Mouse (Mus musculus): Measurements from ENCODE around the gene Aagab. TPM values are rescaled to one million over a fixed set of nuclear protein-coding genes. Genes with fewer than 3 reads are reported as not detected.

The Aagab gene
- polyA plus RNA-seq, 1 experiment from 2014 or later: 55.4 TPM

DNA sequence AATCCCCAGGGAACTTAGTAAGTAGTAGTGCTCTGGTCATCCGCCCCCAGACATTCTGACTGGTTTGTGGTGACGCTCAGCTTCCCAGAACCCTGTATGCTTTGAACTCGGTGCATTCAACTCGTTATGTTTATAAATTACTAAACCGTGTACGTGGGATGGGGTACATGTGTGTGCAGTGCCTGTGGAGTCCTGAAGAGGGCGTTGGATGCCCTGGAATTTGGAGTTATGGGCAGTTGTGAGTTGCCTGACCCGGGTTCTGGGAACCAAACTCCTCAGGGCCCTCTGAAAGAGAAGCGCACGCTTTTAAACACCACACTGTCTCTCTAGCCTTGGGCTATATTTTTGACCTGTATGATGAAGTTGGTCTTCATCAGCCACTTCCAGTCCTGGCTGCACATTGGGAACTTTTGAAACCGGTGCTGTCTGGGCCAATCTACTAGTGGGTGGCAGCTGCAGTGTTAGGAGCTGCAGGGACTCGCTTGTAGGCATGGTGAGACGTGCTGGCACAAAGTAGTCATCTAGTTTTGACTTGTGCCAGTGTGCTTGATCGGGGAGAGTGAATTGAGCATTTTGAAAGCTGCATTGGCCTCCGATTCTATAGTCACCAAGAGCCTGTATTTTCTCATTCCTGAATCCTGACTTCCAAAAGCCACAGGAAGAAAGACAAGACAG, 21.6 kb downstream of the Aagab start:
- 80% methylated on average over 15 of the region's 15 CpGs for WGBS
- no peak overlapping the region for H3K9ac ChIP-seq (ENCODE audit: low read depth, low read length)
- no peak overlapping the region for H3K4me3 ChIP-seq (ENCODE audit: low read depth, low read length)
- no peaks in the 10 kb centered on the region for H3K4me1 ChIP-seq (replicated peaks; ENCODE audit: control insufficient read depth, insufficient read depth, low read length)
- no peaks in the 10 kb centered on the region for H3K36me3 ChIP-seq (ENCODE audit: control insufficient read depth, insufficient read depth, low read length)
- H3K27ac ChIP-seq (ENCODE audit: low read depth, low read length): no peak overlapping the region
- H3K4me2 ChIP-seq (replicated peaks; ENCODE audit: low read depth, low read length): no peak overlapping the region
- no peak for DNase-seq (ENCODE audit: low spot score)
- ATAC-seq (ENCODE audit: low FRiP score): no peak
- H3K27me3 ChIP-seq (ENCODE audit: control insufficient read depth, insufficient read depth, low read length): no peaks in the 10 kb centered on the region
- no peaks in the 10 kb centered on the region for H3K9me3 ChIP-seq (ENCODE audit: control insufficient read depth, low read length)

DNA sequence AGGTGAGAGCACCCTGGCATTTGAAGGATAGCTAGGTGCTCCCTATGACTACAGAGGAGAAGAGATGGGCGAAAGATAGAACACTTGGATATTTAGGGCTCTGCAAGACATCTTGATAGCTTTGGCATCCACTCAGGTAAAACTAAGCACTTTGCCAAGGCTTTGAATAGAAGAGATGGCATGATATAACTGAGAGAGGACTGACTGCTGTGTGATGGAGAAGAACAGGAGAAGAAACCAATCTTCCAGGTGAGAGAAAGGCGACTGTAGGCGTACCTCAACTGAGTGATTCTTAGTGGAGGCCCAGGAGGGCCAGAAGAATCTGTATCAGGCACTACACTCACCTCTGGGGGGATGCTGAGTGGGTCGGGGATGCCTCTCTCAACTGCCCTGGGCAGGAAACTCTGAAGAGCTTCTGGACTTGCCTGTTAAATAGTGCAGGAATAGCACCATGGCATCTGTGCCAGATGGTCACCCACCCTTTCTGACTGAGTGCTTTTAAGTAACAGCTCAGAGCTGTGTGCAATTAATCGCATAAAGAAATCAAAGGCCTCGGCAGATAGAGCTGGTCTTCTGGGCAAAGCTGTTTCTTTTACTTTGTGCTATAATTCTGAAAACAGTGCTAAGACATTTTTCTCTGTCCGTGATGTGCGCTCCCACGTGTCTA, 22.8 kb downstream of the Aagab start:
- H3K9me3 ChIP-seq (ENCODE audit: control insufficient read depth, low read length): no peaks in the 10 kb centered on the region
- WGBS: 92% methylated on average over 9 of the region's 9 CpGs
- H3K4me2 ChIP-seq (replicated peaks; ENCODE audit: low read depth, low read length): no peak overlapping the region
- no peaks in the 10 kb centered on the region for H3K27me3 ChIP-seq (ENCODE audit: control insufficient read depth, insufficient read depth, low read length)
- no peak overlapping the region for H3K27ac ChIP-seq (ENCODE audit: low read depth, low read length)
- no peaks in the 10 kb centered on the region for H3K4me1 ChIP-seq (replicated peaks; ENCODE audit: control insufficient read depth, insufficient read depth, low read length)
- no peak for ATAC-seq (ENCODE audit: low FRiP score)
- no peak overlapping the region for H3K4me3 ChIP-seq (ENCODE audit: low read depth, low read length)
- no peak for DNase-seq (ENCODE audit: low spot score)
- no peaks in the 10 kb centered on the region for H3K36me3 ChIP-seq (ENCODE audit: control insufficient read depth, insufficient read depth, low read length)
- no peak overlapping the region for H3K9ac ChIP-seq (ENCODE audit: low read depth, low read length)

DNA sequence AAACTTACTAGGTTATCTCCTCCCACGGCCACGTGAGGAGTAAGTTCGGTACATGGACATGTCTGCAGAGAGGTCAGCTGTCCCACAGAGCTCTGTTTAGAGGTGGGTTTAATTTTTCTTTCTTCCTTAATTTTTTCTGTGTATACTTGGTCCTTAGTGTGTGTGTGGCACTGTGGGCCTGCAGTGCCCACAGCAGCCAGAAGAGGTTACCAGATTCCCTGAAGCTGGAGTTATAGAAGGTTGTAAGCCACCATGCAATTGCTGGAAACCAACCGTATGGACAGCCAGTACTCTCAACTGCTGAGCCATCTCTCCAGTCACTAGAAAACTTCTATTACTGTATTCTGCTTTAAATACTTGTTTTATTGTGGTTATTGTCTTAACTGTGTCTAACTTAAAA, 29.6 kb downstream of the Aagab start:
- no peak overlapping the region for H3K4me2 ChIP-seq (replicated peaks; ENCODE audit: low read depth, low read length)
- H3K27ac ChIP-seq (ENCODE audit: low read depth, low read length): no peak overlapping the region
- H3K9ac ChIP-seq (ENCODE audit: low read depth, low read length): no peak overlapping the region
- no peaks in the 10 kb centered on the region for H3K27me3 ChIP-seq (ENCODE audit: control insufficient read depth, insufficient read depth, low read length)
- WGBS: 74% methylated on average over 4 of the region's 4 CpGs
- H3K9me3 ChIP-seq (ENCODE audit: control insufficient read depth, low read length): no peaks in the 10 kb centered on the region
- no peaks in the 10 kb centered on the region for H3K36me3 ChIP-seq (ENCODE audit: control insufficient read depth, insufficient read depth, low read length)
- ATAC-seq (ENCODE audit: low FRiP score) (no peak), DNase-seq (ENCODE audit: low spot score) (no peak)
- H3K4me1 ChIP-seq (replicated peaks; ENCODE audit: control insufficient read depth, insufficient read depth, low read length): no peaks in the 10 kb centered on the region
- no peak overlapping the region for H3K4me3 ChIP-seq (ENCODE audit: low read depth, low read length)

DNA sequence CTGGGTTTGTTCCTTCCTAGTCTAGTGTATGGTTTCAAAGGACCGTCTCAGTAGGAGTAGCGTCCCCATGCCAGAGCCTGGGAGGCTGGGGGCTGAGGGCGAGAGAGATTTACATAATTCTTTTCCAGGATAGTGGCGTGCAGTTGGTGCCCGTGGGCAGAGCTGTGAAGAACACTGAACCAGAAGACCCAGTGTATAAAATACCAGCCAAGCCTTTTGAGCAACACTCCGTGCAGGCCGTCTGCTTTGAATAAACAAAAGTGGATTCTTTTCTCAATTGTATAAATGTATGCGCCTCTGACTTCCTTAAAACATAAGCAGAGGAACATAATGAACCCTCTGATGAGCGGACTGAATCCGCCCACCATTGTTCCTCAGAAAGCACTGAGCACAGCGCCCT, 30.5 kb downstream of the Aagab start:
- DNase-seq (ENCODE audit: low spot score) (no peak), ATAC-seq (ENCODE audit: low FRiP score) (no peak)
- no peak overlapping the region for H3K4me2 ChIP-seq (replicated peaks; ENCODE audit: low read depth, low read length)
- H3K4me1 ChIP-seq (replicated peaks; ENCODE audit: control insufficient read depth, insufficient read depth, low read length): no peaks in the 10 kb centered on the region
- H3K9ac ChIP-seq (ENCODE audit: low read depth, low read length): no peak overlapping the region
- no peak overlapping the region for H3K4me3 ChIP-seq (ENCODE audit: low read depth, low read length)
- H3K27me3 ChIP-seq (ENCODE audit: control insufficient read depth, insufficient read depth, low read length): no peaks in the 10 kb centered on the region
- 49% methylated on average over 11 of the region's 11 CpGs for WGBS
- 0 out of 2 replicates have a peak, but pooled peaks cover 3% of the 10 kb centered on the region for H3K36me3 ChIP-seq (ENCODE audit: control insufficient read depth, insufficient read depth, low read length)
- H3K9me3 ChIP-seq (ENCODE audit: control insufficient read depth, low read length): no peaks in the 10 kb centered on the region
- H3K27ac ChIP-seq (ENCODE audit: low read depth, low read length): no peak overlapping the region

DNA sequence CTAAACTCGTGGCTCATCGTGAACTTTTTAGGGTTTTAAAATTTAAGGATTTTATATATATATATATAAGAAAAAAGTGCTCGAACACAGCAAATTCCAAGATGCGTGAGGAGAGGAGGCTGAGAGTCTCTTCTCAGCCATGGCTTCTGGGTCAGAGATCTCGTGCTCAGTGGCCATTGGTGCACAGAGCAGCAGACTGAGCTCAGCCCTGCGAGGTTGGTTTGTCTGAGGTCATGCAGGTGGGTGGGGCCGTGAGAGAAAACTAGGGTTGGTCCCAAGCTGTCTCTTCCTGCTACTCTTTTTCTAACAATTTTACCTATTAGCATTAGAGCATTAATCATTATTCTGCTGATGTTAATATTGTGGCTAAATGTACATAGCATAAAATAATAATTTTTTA, 30.9 kb downstream of the Aagab start:
- Histone ChIP-seq H3K9me3 (ENCODE audit: control insufficient read depth, low read length) (no peaks in the 10 kb centered on the region), H3K4me1 (replicated peaks; ENCODE audit: control insufficient read depth, insufficient read depth, low read length) (no peaks in the 10 kb centered on the region), H3K9ac (ENCODE audit: low read depth, low read length) (no peak overlapping the region), H3K36me3 (ENCODE audit: control insufficient read depth, insufficient read depth, low read length) (0 out of 2 replicates have a peak, but pooled peaks cover 3% of the 10 kb centered on the region), H3K4me3 (ENCODE audit: low read depth, low read length) (no peak overlapping the region), H3K27me3 (ENCODE audit: control insufficient read depth, insufficient read depth, low read length) (no peaks in the 10 kb centered on the region), H3K27ac (ENCODE audit: low read depth, low read length) (no peak overlapping the region), H3K4me2 (replicated peaks; ENCODE audit: low read depth, low read length) (no peak overlapping the region)
- no peak for ATAC-seq (ENCODE audit: low FRiP score)
- no peak for DNase-seq (ENCODE audit: low spot score)
- 50% methylated on average over 7 of the region's 7 CpGs for WGBS

DNA sequence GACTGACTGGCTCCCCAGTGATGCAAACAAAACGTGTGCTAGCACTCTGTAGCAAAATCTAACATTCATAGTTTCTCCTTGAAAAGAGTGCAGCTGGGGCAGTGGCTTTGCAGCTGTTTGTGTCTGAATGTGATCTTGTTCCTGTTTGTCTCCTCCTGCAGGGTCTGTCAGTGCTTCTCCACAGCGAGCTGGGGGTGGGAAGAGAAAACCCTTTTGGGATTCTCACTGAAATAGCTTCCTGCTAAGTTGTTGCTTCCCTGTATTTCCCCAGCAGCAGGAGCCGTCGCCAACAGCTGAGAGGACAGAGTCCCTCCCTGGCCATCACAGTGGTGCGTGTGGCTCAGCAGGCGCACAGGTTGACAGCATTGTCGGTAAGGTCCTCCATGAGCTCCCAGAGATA, 33.7 kb downstream of the Aagab start:
- DNase-seq (ENCODE audit: low spot score) (no peak), ATAC-seq (ENCODE audit: low FRiP score) (no peak)
- H3K4me1 ChIP-seq (replicated peaks; ENCODE audit: control insufficient read depth, insufficient read depth, low read length): no peaks in the 10 kb centered on the region
- H3K27ac ChIP-seq (ENCODE audit: low read depth, low read length): no peak overlapping the region
- H3K4me3 ChIP-seq (ENCODE audit: low read depth, low read length): no peak overlapping the region
- WGBS: 58% methylated on average over 7 of the region's 7 CpGs
- 0 out of 2 replicates have a peak, but pooled peaks cover 3% of the 10 kb centered on the region for H3K36me3 ChIP-seq (ENCODE audit: control insufficient read depth, insufficient read depth, low read length)
- no peak overlapping the region for H3K9ac ChIP-seq (ENCODE audit: low read depth, low read length)
- no peaks in the 10 kb centered on the region for H3K9me3 ChIP-seq (ENCODE audit: control insufficient read depth, low read length)
- H3K4me2 ChIP-seq (replicated peaks; ENCODE audit: low read depth, low read length): no peak overlapping the region
- no peaks in the 10 kb centered on the region for H3K27me3 ChIP-seq (ENCODE audit: control insufficient read depth, insufficient read depth, low read length)

GRCm38 (mm10) chr9:63641983-63642646, 39.7 kb downstream of the Aagab start:
- ATAC-seq (ENCODE audit: low FRiP score): no peak
- 91% methylated on average over 4 of the region's 4 CpGs for WGBS
- no peak for DNase-seq (ENCODE audit: low spot score)
- H3K9ac ChIP-seq (ENCODE audit: low read depth, low read length): no peak overlapping the region
- H3K4me1 ChIP-seq (replicated peaks; ENCODE audit: control insufficient read depth, insufficient read depth, low read length): no peaks in the 10 kb centered on the region
- H3K4me2 ChIP-seq (replicated peaks; ENCODE audit: low read depth, low read length): no peak overlapping the region
- no peaks in the 10 kb centered on the region for H3K27me3 ChIP-seq (ENCODE audit: control insufficient read depth, insufficient read depth, low read length)
- no peak overlapping the region for H3K27ac ChIP-seq (ENCODE audit: low read depth, low read length)
- no peak overlapping the region for H3K4me3 ChIP-seq (ENCODE audit: low read depth, low read length)
- no peaks in the 10 kb centered on the region for H3K9me3 ChIP-seq (ENCODE audit: control insufficient read depth, low read length)
- 0 out of 2 replicates have a peak, but pooled peaks cover 3% of the 10 kb centered on the region for H3K36me3 ChIP-seq (ENCODE audit: control insufficient read depth, insufficient read depth, low read length)

DNA sequence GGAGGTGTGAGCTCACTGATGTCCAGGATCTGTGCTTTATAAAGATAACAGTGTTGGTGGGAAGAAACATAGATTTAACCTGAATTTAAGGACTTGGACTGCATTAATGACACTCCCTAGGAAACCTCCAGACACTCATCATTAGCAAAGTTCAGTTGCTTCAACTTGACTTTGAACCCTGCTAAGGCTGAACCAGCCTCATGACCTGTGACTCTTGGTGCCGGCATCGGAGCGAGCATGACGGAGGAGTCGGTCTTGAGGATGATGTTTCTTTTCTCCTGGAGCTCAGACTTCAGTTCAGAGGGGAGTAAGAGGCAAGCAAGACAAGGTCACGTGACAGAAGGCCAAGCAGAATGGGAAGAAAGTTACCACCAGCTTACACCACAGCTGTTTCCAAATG, 41.6 kb downstream of the Aagab start:
- Histone ChIP-seq H3K9me3 (ENCODE audit: control insufficient read depth, low read length) (no peaks in the 10 kb centered on the region), H3K9ac (ENCODE audit: low read depth, low read length) (no peak overlapping the region), H3K4me3 (ENCODE audit: low read depth, low read length) (no peak overlapping the region), H3K4me2 (replicated peaks; ENCODE audit: low read depth, low read length) (no peak overlapping the region), H3K36me3 (ENCODE audit: control insufficient read depth, insufficient read depth, low read length) (0 out of 2 replicates have a peak, but pooled peaks cover 3% of the 10 kb centered on the region), H3K27me3 (ENCODE audit: control insufficient read depth, insufficient read depth, low read length) (no peaks in the 10 kb centered on the region), H3K27ac (ENCODE audit: low read depth, low read length) (no peak overlapping the region), H3K4me1 (replicated peaks; ENCODE audit: control insufficient read depth, insufficient read depth, low read length) (no peaks in the 10 kb centered on the region)
- ATAC-seq (ENCODE audit: low FRiP score) (no peak), DNase-seq (ENCODE audit: low spot score) (no peak)
- 90% methylated on average over 6 of the region's 6 CpGs for WGBS

Measured in hindbrain, embryonic 11.5 days (tissue).